Mouse (Mus musculus) urinary bladder, adult 2 months (tissue): ENCODE measurements at regions not wholly inside any gene's neighbourhood (a gene's known extent, or its start where the extent isn't known, plus 50 kb on each side); places are given as distances from the start of the nearest gene placed in this dataset.

Experiments used
- DNase-seq: peaks from one replicate; pipeline ENCODE4 v3.0.0; 2022; ENCODE audit warnings: low spot score

DNA sequence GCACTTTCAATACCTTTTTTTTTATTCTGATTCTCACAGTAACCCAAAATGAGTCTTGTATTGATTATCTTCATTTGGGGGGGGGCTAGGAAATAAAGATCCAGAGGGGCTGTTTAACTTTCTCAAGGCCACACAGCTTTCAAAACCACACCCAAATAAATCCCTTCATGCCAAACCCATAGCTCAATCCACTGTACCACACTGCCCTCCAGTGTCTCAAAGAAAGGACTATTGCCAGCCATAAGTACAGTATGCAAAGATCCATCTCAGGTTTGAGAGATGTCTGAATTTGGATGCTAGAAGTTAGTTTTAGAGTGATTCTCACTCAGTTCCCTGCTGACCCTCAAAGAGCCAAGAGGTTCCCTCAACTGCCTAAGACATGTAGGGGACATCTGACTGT is 120.1 kb upstream of the Gm26657 start:
- DNase-seq = no peak

DNA sequence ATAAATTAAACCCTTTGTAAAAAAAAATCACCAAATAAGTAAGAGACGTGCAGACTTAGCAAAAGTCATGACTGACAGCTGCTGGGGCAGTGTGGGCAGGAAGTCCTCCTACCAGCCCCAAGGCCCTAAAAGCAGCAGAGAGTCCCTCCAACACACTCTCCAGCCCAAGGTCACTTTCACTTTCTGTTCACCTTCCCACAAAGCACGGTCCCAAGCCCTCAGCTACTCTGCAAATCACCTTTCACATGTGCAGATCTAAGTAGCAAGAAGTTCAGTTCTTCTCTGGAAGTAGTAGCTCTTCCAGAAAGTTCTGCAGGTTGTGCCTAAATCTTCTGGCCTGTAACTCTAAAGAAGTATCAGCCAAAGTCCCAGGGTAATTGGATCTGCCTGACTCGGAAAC is 120.8 kb upstream of the Gm26657 start:
- DNase-seq = no peak

DNA sequence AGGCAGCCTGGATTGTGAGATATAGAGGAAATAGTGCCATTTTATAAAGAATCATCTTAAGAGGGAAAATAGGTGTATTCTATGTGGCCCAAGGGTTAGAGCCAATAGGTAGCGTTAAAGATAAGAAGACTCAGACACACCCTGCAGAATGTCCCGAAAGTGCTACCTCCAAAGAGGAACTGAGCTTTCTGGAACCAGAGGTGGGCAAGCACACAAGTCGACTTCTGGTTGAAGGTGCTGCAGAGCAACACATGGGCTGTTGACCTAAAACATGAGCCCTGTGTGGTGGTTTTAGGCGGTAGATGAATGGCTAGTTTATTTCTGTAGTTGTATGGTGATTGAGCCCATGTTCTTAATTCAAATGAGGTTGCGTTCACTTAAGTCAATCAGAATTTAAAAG is 121.4 kb upstream of the Gm26657 start:
- DNase-seq = no peak

DNA sequence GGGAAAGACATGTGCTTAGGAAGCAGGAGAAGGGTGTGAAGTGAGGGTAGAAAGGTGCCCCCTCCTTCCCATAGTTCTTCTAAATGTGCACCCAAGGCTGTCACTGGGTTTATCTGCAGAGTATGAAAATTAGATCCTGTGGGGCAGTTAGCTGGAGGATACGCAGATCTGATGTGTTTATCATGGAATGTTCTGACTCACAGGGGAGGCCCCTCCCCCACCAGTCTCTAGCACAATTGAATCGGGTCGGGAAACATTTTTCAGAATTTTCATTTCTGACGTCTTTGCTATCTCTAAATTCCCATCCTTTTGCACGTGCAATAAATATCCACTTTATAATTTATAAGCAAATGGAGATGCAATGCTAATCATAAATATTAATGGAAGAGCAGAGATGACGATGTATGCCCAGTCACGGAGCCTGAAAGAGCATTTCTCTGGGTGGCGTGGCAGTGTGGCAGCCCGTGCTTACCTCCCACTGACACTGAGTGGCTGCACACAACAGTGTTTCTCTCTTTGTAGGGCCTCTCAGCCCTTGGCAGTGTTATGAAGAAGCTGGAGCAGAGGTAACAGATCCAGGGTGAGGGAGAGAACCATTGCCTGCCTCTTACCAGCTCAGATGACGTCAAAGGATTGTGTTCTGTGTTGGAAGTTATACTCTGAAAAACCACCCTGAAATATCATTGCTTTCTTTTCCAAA is 122.1 kb upstream of the Gm26657 start:
- no peak for DNase-seq

DNA sequence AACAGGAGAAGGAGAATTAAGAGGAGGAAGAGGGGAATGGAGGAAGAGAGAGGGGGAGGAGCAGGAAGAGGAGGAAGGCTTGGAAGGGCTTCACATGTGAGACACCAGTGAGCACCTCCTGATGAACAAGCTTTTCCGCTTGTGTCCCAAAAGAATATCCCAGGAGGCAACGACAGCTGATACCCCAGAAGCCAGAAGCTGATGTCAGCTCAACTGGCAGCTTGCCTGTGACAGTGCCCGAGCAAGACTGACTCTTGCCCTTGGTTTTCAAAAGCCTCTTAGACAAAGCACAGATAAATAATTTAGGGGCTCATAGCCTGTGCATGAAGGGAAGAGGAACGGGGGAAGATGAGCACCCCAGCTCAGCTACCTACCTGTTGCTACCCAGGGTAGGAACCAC is 127.5 kb upstream of the Gm26657 start:
- no peak for DNase-seq

DNA sequence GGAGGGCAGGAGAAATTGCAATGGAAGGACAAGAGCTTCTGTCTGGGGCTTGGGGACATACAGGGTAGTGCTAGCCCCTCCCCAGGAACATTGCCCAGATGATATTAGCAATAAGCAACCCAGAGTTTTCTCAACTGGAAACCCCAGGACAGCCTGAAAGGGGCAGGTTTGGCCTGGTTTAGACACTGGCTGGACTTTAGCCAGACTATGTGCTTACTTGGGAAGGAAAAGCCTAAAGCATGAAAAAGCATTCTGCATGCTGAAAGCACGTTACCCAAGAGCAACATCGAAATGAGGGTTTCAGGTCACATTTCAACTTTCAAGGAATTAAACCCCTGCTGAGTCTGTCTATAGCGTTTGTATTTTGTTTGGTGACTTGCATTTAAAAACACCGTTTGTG is 128.1 kb upstream of the Gm26657 start:
- no peak for DNase-seq

DNA sequence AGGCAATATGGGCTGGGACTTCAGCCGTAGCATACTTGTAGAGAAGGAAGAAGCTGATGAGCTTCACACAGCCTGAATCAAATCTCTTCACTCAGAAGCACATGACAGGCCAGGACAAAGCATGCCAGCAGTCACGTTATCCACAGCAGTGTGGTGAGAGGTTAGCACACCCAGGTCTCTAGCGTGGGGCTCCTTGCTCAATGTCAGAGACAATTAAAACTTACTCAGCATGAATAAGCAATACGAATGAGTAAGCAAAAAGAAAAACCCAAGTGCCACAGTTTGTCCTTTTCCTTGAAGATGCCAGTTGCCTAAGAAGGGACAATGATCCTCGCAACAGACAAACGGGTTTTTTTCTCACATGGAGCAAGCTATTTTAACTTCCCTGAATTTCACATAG is 129.6 kb upstream of the Gm26657 start:
- DNase-seq = no peak

DNA sequence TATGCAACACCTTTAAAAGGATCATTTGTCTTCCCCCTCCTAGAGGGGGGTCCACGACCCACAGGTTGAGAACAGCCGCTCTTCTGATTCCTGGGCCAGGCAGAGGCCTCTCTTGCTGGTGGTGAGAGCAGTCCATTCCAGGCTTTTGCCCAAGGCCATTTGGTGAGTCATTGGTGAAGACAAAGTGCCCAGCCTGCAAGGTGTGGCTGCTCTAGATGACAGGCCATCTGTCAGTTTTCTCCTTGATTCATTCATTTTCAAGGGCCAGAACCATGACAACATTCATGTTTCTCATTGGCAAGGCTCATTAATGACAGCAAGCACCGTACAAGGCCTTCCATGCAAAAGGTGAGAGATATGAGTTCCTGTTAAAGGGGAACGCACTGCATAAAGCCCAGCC is 131.2 kb upstream of the Gm26657 start:
- DNase-seq = no peak

DNA sequence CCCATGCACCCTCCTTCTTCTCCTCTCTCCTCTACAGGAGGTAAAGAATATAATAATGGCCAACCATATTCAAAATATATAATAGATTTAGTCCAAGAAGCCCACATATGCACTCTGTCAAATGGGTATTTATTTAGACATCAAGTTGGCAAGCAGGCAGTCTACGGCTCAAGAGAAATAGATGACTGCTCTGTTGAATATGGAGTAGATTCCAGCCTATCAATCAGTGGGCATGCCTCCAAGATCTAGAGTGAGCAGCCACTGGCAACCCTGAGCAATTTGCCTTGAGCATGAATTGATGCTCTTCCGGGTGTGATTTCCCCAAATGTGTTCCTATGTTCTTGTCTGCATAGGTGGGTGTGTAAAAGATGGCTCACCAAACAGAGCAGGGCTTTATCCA is 141.5 kb upstream of the Gm26657 start:
- DNase-seq = no peak

DNA sequence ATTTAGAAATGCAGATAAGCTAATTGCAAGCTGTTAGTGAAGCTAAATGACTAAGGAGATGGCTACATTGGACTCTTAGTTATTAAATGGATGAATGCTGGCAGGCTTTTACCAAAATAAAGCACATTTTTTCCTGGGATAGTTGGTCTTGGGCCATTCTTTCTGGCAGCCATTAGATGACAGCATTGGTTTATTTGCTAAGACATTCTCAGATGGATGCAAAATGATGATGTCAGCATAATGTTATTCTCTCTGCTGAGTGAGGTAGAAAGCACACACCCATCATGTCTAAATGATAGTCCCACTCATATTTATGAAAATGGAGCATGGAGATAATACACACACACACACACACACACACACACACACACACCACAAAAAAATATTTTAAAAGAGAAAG is 141.9 kb upstream of the Gm26657 start:
- DNase-seq = no peak

DNA sequence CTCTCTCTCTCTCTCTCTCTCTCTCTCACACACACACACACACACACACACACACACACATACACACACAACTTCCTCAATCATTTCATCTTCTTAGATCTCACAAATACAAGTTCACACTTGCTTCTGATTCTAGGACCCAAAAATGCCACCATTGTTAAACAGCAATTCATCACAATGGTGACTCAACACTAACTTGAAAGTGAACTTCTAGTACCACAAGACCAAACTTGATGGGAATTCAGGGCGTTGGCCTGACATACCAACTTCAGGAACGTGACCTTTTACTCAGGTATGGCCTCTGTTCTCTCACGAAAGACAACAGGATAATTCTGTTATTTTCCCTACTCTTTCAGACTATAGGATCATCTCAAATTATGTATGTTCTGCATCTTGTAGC is 157.5 kb upstream of the Gm26657 start:
- DNase-seq = no peak

DNA sequence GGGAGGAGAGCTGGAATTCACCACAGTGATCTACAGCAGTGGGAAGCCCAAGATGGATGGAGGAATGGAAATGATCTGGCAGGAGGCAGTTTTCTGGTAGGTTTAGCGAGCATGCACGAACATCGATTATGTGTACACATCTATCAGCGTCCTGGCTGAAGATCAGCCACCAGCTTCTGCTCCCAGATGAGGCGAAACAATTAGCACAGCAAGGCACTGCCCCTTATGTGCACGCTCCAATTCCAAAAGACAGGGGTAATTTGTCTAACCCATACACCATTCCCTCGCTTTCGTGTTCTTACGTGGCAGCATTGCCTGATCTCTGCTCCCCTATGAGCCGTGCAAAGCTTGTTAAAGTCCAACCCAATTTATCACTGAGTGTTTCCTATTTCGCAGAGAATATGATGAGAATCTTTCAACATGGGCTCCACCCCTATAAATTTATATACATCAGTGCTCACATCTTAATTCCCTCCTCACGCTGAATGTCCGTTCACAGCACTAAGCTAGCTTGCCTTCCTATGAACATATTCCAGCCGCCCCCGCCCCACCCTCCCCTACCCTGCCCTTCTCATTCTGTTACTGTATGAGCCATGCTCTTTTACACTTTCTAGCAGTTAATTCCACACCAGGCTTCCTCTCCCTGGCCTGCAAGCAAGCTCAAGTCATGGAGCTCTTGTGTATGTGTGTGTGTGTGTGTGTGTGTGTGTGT is 162.9 kb upstream of the Gm26657 start:
- DNase-seq = no peak

DNA sequence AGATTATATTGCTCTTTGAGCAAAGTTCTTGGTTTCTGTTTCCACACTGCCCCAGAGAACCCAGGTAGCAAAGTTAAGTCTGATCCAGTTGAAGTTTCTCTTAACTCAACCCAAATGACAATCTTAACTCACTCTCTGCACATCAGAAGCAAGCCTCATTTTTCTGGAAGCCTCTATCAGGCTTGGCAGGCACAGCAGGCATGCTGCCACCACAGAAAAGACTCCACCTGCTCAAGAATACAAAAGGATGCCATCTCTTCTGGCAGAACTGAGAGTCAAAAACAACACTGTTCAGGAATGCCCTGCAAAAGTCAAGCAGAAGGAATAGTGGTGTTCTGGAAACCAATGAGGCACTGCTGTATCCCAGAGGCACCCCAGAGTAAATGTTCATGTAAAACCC is 187.7 kb upstream of the Gm26657 start:
- DNase-seq = no peak

DNA sequence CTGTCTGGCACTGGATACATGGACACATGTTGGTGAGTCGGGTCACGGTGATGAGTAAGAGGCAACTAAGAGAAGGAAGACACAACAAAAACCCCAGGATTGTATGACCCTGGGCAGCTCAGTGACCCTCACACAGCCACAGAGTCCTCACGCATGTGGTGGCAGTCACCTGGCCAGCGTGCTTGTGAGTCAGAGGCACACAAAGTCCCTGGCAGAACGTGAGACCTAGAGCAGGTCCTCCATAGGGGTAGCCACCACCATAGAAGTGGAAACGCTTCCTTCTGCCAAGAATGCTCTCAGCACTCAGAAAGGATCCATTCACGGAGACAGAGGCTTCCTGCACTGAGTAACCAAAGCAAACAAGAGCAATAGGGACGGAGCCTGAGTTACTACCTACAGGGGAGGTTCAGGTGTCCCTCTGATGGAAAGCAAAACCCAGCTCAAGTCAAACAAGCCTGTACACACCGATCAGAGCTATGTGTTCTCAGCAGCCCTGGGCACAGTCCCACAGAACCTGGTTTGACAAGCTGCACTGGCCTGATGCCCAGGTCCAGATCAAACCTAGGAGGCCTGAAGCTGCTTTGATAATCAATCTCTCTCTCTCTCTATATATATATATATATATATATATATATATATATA is 206.4 kb upstream of the Gm26657 start:
- peak; percentile 26 for DNase-seq

DNA sequence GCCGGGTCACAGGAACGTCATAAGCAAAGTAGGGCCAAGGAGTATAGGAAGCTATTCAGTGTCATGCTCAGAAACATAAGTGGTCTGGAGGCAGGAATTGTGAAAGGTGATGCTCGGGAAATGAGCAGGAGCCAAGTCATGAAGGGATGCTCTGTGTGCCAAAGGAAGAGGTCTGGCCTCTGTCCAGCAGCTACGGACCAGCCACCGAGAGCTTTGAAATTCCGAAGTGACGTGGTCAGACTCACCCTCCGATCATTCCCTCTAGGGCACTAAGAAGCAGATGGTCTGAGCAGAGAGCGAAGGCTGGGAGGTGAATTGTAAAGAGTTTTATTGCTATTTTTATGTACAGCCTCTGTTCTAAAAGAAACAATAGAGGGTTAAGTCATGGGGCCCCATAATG is 206.9 kb upstream of the Gm26657 start:
- DNase-seq = no peak

DNA sequence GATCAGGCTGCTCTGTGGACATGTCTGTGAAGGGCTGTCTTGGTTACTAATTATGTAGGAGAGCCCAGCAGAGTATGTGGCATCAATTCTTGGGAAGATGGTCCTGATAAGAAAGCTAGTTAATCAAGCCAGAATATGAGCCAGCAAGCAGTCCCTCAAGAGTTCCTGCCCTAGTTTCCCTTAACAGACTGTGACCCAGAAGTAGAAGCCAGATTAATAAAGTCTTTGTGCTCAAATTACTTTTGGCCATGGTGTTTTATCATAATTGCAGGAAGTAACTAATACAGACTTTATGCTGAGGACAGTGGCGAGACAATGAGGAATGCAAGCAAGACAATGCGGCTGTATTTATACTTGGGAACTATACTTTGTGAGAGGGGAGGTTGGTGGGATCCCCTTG is 211.3 kb upstream of the Gm26657 start:
- DNase-seq = no peak

DNA sequence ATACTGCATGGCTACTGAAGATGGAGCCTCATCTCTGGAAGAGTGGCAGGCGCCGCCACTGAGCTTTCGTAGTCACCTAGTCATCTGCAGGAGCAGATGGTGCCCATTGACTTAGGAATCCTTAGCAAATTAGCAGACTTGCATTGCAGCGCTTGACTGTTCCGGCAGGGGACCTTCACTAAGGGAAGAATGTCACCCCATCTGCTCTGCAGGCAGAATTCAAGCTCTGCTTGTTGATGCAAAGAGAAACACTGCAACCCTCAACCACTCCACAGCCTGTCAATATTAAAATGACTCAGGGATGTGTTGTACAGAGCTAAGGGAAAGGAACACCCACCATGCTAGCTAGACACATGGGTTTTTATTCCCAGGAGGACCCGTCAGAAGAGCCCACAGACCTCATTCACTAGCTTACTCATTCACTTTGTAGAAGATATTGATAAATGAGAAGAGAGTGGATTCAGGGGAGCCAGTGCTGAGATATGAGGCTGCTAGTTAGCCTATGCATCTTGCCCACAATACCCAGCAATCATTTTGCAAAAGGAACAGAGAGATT is 215.4 kb upstream of the Gm26657 start:
- DNase-seq = no peak

DNA sequence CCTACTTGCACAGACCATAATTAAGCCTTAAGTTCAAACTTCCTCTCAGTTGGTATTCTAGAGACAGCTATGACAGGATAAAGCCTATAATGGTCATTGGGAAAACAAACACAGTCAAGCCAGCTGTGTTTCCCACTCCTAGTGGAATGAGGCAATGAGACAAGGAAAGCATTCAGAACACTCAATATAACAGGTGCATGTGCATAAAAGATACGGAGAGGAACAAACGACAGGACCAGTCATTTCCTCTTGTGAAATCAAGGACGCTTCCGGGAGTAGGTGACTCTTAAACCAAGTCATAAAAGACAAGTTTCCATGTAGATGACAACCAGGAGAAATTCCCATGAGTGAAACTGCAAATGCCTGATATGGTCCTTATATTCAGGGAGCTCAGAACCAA is 232.1 kb upstream of the Gm26657 start:
- no peak for DNase-seq

DNA sequence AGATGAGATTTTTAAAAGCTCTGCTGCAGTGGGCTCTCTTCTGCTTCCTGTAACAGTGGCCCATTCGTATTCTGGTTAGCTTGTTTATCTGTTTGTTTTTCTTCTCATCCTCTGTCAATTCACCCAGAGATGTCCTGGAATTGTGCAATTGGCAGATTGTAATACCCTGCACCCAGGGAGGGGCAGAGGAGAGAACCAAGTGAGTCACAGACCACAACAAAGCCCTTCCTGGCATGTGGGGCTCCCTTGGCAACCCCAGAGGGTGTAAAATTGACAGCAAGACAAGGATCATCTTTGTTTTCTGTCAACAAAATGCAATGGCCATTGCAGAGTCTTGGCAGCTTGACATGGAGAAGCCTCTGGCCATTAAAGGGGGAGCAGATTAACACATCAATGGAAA is 233.1 kb upstream of the Gm26657 start:
- no peak for DNase-seq

DNA sequence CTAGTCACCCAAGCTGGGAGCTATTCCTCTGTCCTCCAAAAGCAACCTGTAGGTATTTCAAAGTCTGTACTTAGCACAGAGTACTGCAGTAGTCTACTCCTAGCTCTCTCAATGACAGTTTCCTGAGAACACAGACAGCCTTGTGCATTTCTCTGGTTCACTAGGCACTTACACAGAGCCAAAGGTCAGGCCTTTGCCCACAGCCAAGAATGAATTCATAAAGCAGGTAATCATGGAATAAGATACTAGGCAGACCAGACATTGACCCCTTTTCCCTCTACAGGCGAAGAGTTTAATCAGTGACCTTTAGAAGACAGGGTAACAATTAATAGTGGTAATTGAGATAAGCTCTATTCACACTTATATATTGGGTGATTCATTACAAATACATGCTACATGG is 233.8 kb upstream of the Gm26657 start:
- no peak for DNase-seq

DNA sequence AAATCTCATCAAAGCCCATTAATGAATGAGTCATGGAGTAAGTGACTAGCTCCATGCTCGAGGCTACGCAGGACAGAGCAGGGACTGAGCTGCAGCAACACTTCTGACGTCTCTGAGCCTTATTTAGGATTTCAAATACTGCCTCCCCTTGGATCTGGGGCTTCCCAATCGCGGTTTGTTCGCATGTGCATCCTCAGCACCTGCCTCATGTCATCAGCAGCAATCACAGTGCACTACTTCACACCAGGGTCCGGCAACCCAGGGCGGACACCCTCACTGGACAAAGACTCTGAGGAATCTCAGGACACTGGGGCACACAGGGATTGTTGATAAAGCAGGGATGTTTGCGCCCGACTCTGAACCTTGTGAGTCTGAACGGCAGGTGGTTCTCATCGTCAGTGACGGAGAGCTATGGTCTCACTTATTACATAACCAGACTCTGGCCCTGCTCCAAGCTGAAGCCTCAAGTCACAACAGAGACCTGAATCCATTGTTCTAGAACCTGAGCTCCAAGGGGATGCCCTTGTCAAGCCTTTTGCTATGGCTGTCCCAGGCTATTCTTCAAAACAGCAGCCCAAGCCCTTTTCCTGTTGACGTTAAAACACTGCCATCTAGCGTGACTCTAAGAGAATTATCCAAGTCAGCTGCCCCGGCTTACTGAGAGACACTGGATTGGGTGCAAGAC is 247.2 kb upstream of the Gm26657 start:
- peak; percentile 25 for DNase-seq

DNA sequence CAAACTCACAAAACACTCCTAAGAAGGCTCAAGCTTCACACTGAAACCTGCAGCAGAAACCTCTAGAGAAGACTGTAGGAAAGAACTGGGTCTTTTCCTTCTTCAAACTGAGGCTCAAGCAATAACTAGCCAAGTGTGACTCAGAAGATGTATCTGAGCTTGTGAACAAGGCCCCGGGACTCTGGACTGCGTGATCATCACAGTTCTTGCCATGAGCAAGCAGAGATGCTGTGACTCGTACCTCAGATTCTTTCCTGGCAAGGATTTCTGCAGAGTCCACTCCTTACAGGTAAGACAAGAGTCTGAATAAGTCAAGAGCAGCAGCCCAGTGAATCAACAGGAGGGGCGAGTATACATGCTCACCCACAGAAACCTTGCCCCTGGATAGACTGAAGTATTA is 250.5 kb upstream of the Gm26657 start:
- DNase-seq = no peak

DNA sequence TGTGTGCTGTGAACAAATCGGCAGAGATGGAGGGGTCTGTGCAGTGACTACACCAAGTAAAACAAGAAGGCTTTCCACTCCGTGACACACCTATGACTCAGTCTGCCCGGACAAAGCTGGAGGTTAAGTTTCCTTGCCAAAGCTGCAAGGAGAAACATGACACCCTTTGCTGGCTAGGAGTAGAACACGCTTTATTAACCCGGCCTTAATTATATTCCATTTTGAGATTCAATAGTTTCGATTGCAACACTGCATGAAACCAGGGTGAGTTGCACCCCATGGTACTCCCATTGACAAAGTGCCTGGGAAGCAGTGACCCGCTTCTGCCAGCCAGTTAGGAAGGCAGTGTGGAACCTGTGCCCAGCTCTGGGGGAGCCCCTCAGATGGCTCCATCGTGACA is 256.2 kb upstream of the Gm26657 start:
- no peak for DNase-seq
